Mouse (Mus musculus) neural tube, embryonic 13.5 days (tissue): ENCODE data around the gene Psrc1. TPM values are rescaled to one million over a fixed set of nuclear protein-coding genes. Genes with fewer than 3 reads are reported as not detected.

ENCODE experiments used
- ATAC-seq: fragments of 200-750 bp; cut with Nextera tagmentation; 2 replicates; pipeline ENCODE4 v1.8.0; 2017; ENCODE audit warnings: low read depth, mild to moderate bottlenecking, moderate TSS enrichment, moderate library complexity
- H3K27ac ChIP-seq: fragments of 300-500 bp; sonication (generic); replicated peaks from 2 replicates; pipeline ENCODE4 v1.5.1; 2015; ENCODE audit warnings: moderate library complexity, mild to moderate bottlenecking, inconsistent platforms
- H3K27me3 ChIP-seq: fragments of 300-500 bp; sonication (generic); 2 replicates; pipeline ENCODE4 v1.6.1; 2015; ENCODE audit warnings: mild to moderate bottlenecking, inconsistent platforms
- H3K36me3 ChIP-seq: fragments of 300-500 bp; sonication (generic); 2 replicates; pipeline ENCODE4 v1.6.1; 2015; ENCODE audit warnings: mild to moderate bottlenecking, inconsistent platforms
- H3K4me1 ChIP-seq: fragments of 300-500 bp; sonication (generic); replicated peaks from 2 replicates; pipeline ENCODE4 v1.6.1; 2015; ENCODE audit warnings: inconsistent platforms
- H3K4me2 ChIP-seq: fragments of 300-500 bp; sonication (generic); 2 replicates; pipeline ENCODE4 v1.6.1; 2015; ENCODE audit warnings: inconsistent platforms, mild to moderate bottlenecking, moderate library complexity
- H3K4me3 ChIP-seq: fragments of 300-500 bp; sonication (generic); 2 replicates; pipeline ENCODE4 v1.5.1; 2015; ENCODE audit warnings: mild to moderate bottlenecking, inconsistent platforms
- H3K9ac ChIP-seq: fragments of 300-500 bp; sonication (generic); 2 replicates; pipeline ENCODE4 v1.6.1; 2015; ENCODE audit warnings: moderate library complexity, mild to moderate bottlenecking, inconsistent platforms
- H3K9me3 ChIP-seq: fragments of 300-500 bp; sonication (generic); 2 replicates; pipeline ENCODE4 v1.6.1; 2016; ENCODE audit warnings: inconsistent platforms
- WGBS: fragments of 180-500 bp; shearing (Covaris S2); methylation state at CpG from one replicate; pipeline ENCODE4 v1.1.7; 2015; 5-methylcytosine and 5-hydroxymethylcytosine counted together
- polyA plus RNA-seq: library from polyadenylated mRNA; unstranded; fragments of >200 nt; fragmentation: Nextera tagmentation; extraction: Ambion mirVana; gene quantifications from 2 replicates; pipeline ENCODE4 v1.2.1, GENCODE M21; 2015

Gene Psrc1
- 10.9 and 11.9 TPM in 2 replicates for polyA plus RNA-seq

GRCm38 (mm10) chr3:108383485-108384354 lies at the start of gene Psrc1:
TSS of gene Psrc1 (plus strand) at chr3:108383839.
- 0 out of 2 replicates have a peak within 1 kb of the TSS, but pooled peaks have one; percentile 42 for H3K27ac ChIP-seq
- under 1% methylated on average over 44 of the region's 44 CpGs for WGBS

GRCm38 (mm10) chr3:108336878-108337277 lies 46.8 kb upstream of the Psrc1 start:
- H3K9me3 ChIP-seq = no peaks in the 10 kb centered on the region
- H3K27ac ChIP-seq = no peak overlapping the region
- H3K4me2 ChIP-seq = no peak overlapping the region
- WGBS = 95% methylated on average over 5 of the region's 5 CpGs
- no peaks in the 10 kb centered on the region for H3K27me3 ChIP-seq
- peaks cover 99% of the 10 kb centered on the region for H3K36me3 ChIP-seq
- no peak for ATAC-seq
- no peak overlapping the region for H3K4me3 ChIP-seq
- no peak overlapping the region for H3K9ac ChIP-seq
- no peaks in the 10 kb centered on the region for H3K4me1 ChIP-seq

More at GRCm38 (mm10) chr3:108383485-108384354, at the start of gene Psrc1:
- ATAC-seq = peak; percentile 91
- no peaks in the 10 kb centered on the region for H3K36me3 ChIP-seq
- peak within 1 kb of the TSS; percentile 66 for H3K9ac ChIP-seq
- no peaks in the 10 kb centered on the region for H3K27me3 ChIP-seq
- no peaks in the 10 kb centered on the region for H3K9me3 ChIP-seq
- H3K4me3 ChIP-seq = peak within 1 kb of the TSS; percentile 65
- peak within 1 kb of the TSS; percentile 66 for H3K4me2 ChIP-seq
- H3K4me1 ChIP-seq = peaks cover 45% of the 10 kb centered on the region

GRCm38 (mm10) chr3:108341040-108341439 lies 42.6 kb upstream of the Psrc1 start:
- Histone ChIP-seq H3K9me3 (no peaks in the 10 kb centered on the region), H3K4me2 (no peak overlapping the region), H3K4me3 (no peak overlapping the region), H3K27ac (no peak overlapping the region), H3K36me3 (peaks cover 92% of the 10 kb centered on the region), H3K9ac (no peak overlapping the region), H3K27me3 (no peaks in the 10 kb centered on the region), H3K4me1 (no peaks in the 10 kb centered on the region)
- 83% methylated on average over 2 of the region's 2 CpGs for WGBS
- no peak for ATAC-seq

- H3K36me3 ChIP-seq = peaks cover 92% of the 10 kb centered on the region
- H3K9me3 ChIP-seq = no peaks in the 10 kb centered on the region
- H3K27me3 ChIP-seq = no peaks in the 10 kb centered on the region
- no peaks in the 10 kb centered on the region for H3K4me1 ChIP-seq
- ATAC-seq = no peak
- no peak overlapping the region for H3K9ac ChIP-seq
- WGBS = 88% methylated on average over 7 of the region's 7 CpGs
- H3K4me2 ChIP-seq = no peak overlapping the region
- H3K27ac ChIP-seq = no peak overlapping the region
- H3K4me3 ChIP-seq = no peak overlapping the region
These were observed 41.5 kb upstream of the Psrc1 start for GRCm38 (mm10) chr3:108342185-108342584.

GRCm38 (mm10) chr3:108345855-108346254 lies 37.8 kb upstream of the Psrc1 start:
- no peak overlapping the region for H3K9ac ChIP-seq
- ATAC-seq = no peak
- H3K4me3 ChIP-seq = no peak overlapping the region
- 90% methylated on average over 7 of the region's 7 CpGs for WGBS
- H3K9me3 ChIP-seq = no peaks in the 10 kb centered on the region
- H3K27me3 ChIP-seq = no peaks in the 10 kb centered on the region
- no peaks in the 10 kb centered on the region for H3K4me1 ChIP-seq
- no peak overlapping the region for H3K27ac ChIP-seq
- peaks cover 93% of the 10 kb centered on the region for H3K36me3 ChIP-seq
- H3K4me2 ChIP-seq = no peak overlapping the region

DNA sequence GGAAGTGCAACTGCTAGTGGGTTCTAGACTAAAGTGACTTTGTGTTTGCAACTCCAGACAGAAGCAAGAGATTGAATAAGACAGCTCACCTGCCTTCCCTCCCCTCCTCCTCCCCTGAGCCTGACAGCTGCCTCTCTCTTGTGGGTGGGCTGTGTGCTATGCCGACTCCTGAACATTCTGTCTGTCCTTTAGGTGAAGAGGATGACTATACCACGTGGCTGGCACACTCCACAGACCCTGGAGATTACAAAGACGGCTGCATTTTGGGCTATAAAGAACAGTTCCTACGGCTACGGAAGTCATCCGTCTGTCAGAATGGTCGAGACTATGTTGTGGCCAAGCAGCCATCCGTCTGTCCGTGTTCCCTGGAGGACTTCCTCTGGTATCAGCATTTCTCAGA lies 35.3 kb upstream of the Psrc1 start:
- no peak overlapping the region for H3K27ac ChIP-seq
- no peaks in the 10 kb centered on the region for H3K27me3 ChIP-seq
- H3K9me3 ChIP-seq = no peaks in the 10 kb centered on the region
- peaks cover 91% of the 10 kb centered on the region for H3K36me3 ChIP-seq
- H3K4me2 ChIP-seq = no peak overlapping the region
- H3K4me3 ChIP-seq = no peak overlapping the region
- no peaks in the 10 kb centered on the region for H3K4me1 ChIP-seq
- ATAC-seq = no peak
- WGBS = 78% methylated on average over 9 of the region's 9 CpGs
- no peak overlapping the region for H3K9ac ChIP-seq

DNA sequence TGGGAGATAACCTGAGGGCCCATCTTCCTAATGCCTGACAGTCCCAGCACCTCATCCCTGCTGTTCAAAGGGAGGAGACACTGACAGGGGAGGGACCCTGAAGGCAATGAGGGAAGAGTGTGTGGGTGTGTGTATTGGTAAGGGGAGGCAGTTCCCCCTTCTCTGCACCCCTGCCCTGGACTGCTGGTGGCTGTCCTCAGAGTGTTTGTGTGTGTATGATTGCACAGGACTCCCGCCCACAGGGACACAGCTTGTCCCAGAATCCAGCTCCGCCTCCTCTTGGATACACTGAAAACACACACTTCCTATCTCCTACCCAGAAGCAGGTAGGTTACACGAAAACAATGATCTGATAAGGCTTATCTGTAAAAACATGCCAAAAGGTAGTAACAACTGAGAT lies 28.4 kb upstream of the Psrc1 start:
- ATAC-seq = no peak
- H3K4me1 ChIP-seq = no peaks in the 10 kb centered on the region
- no peaks in the 10 kb centered on the region for H3K9me3 ChIP-seq
- H3K4me2 ChIP-seq = no peak overlapping the region
- H3K36me3 ChIP-seq = peaks cover 95% of the 10 kb centered on the region
- WGBS = 89% methylated on average over 3 of the region's 3 CpGs
- no peak overlapping the region for H3K4me3 ChIP-seq
- H3K27ac ChIP-seq = no peak overlapping the region
- no peaks in the 10 kb centered on the region for H3K27me3 ChIP-seq
- no peak overlapping the region for H3K9ac ChIP-seq

DNA sequence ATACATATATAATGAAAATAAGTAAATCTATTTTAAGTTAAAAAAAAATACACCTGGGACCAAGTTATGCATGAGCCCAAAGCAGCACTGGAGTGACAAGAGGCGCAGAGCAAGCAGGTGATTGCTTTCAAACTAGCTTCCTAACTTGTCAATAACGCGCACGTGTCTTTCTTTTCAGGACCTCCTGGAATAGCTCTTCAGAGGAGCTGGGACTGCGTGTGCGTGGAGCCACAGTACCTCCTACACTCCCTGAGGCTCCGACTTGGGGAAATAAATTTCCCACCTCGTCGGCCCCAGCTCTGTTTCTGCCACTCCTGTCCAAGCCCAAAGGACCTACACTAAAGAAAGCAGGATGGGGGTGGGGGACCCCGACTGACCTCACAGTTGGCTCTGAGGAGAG lies 26.6 kb upstream of the Psrc1 start:
- H3K27ac ChIP-seq = no peak overlapping the region
- H3K4me1 ChIP-seq = peaks cover 5% of the 10 kb centered on the region
- no peaks in the 10 kb centered on the region for H3K9me3 ChIP-seq
- no peak overlapping the region for H3K4me2 ChIP-seq
- no peak overlapping the region for H3K9ac ChIP-seq
- H3K27me3 ChIP-seq = no peaks in the 10 kb centered on the region
- H3K4me3 ChIP-seq = no peak overlapping the region
- ATAC-seq = no peak
- WGBS = 91% methylated on average over 10 of the region's 10 CpGs
- H3K36me3 ChIP-seq = peaks cover 77% of the 10 kb centered on the region

DNA sequence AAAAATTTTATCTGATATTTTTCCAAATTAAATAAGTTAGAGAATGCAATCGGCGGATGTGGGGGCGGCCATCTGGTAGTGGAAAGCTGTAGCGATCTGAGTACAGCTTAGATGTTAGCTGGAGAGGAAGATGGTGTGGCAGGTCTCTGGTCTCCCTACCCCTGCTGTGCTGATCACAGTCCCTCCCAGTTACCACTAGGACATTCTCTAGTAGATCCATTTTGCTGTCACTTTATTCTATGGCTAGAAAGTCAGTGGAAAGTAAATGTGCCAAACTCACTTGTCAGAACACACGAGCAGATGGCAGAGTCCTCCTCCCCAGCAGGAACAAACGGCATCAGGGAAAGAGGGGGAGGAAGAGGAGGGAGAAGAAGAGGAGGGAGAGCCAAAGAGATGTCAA lies 25.2 kb upstream of the Psrc1 start:
- peaks cover 65% of the 10 kb centered on the region for H3K36me3 ChIP-seq
- no peak overlapping the region for H3K4me2 ChIP-seq
- peaks cover 5% of the 10 kb centered on the region for H3K4me1 ChIP-seq
- no peak overlapping the region for H3K4me3 ChIP-seq
- WGBS = 81% methylated on average over 6 of the region's 6 CpGs
- H3K9me3 ChIP-seq = no peaks in the 10 kb centered on the region
- H3K27ac ChIP-seq = no peak overlapping the region
- H3K9ac ChIP-seq = no peak overlapping the region
- H3K27me3 ChIP-seq = no peaks in the 10 kb centered on the region
- ATAC-seq = no peak

GRCm38 (mm10) chr3:108360894-108361293 lies 22.7 kb upstream of the Psrc1 start:
- ATAC-seq = no peak
- no peak overlapping the region for H3K4me2 ChIP-seq
- H3K4me3 ChIP-seq = no peak overlapping the region
- no peak overlapping the region for H3K27ac ChIP-seq
- H3K9me3 ChIP-seq = no peaks in the 10 kb centered on the region
- peaks cover 19% of the 10 kb centered on the region for H3K4me1 ChIP-seq
- H3K27me3 ChIP-seq = no peaks in the 10 kb centered on the region
- 13% methylated on average over 7 of the region's 7 CpGs for WGBS
- no peak overlapping the region for H3K9ac ChIP-seq
- peaks cover 41% of the 10 kb centered on the region for H3K36me3 ChIP-seq

GRCm38 (mm10) chr3:108363626-108364025 lies 20.0 kb upstream of the Psrc1 start:
- Histone ChIP-seq H3K27ac (no peak overlapping the region), H3K4me2 (no peak overlapping the region), H3K9ac (no peak overlapping the region), H3K4me3 (no peak overlapping the region), H3K4me1 (peaks cover 19% of the 10 kb centered on the region), H3K27me3 (no peaks in the 10 kb centered on the region), H3K9me3 (no peaks in the 10 kb centered on the region), H3K36me3 (peaks cover 15% of the 10 kb centered on the region)
- ATAC-seq = no peak
- 70% methylated on average over 3 of the region's 3 CpGs for WGBS

- Histone ChIP-seq H3K36me3 (peaks cover 8% of the 10 kb centered on the region; the same call in 1 of the 2 replicates), H3K27me3 (no peaks in the 10 kb centered on the region), H3K4me1 (peaks cover 19% of the 10 kb centered on the region), H3K27ac (no peak within 1 kb of the TSS), H3K4me3 (no peak within 1 kb of the TSS), H3K9ac (no peak within 1 kb of the TSS), H3K4me2 (no peak within 1 kb of the TSS), H3K9me3 (no peaks in the 10 kb centered on the region)
- ATAC-seq = no peak
- WGBS = 69% methylated on average over 9 of the region's 9 CpGs
These were observed 19.2 kb upstream of the Psrc1 start, which contains the start of gene Mybphl for GRCm38 (mm10) chr3:108364270-108364995. TSS of gene Mybphl (plus strand) at chr3:108364911.
